Mouse (Mus musculus): ENCODE results near the gene Hist1h3c.

DNA sequence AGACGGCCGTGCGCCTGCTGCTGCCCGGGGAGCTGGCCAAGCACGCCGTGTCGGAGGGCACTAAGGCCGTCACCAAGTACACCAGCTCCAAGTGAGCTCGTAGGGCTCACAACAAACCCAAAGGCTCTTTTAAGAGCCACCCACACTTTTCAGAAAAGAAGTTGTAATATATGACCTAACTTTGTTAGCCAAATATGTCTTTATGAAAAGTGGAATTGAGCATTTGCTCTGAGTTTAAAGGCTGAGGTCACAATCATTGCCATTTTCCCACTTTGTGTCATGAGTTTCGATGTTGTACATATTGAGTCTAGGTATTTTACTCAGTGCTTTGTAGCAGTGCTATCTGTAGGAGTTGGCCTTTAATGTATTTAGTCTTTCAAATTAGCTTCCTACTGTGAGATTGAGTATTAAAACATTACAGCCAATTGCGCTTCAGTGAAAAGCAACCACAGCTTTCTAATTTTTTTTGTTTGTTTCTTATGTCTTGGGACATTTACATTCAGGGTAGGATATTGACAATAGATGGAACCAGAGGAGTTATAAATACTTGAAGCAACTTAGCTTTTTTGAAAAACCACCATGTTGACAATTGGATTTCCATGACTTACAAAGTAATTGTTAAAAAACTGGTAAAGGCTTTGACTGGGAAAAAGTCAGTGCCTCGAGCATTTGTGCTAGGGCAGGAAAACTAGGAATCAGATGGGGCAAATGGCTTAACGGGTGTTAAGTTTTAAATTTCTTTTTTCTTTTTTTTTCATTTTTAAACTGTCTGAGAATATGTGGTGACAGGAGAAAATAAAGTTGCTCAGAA lies 1.9 kb upstream of the Hist1h3c start:
- TF ChIP-seq CTCF (IDR thresholded peaks at IDR 0.05; ENCODE audit: control insufficient read depth, insufficient read depth, low read length): no peak
- peak; percentile 54; the same call in 1 of the 2 replicates for TF ChIP-seq POLR2A (IDR thresholded peaks at IDR 0.05; ENCODE audit: borderline replicate concordance, control insufficient read depth, low read depth, low read length)

Measured in bone marrow, adult 2 months (tissue).